Mouse (Mus musculus) T-helper 2 cell (primary cell): ENCODE measurements around the gene Plxna3.

Source experiments
- in situ Hi-C: fragments of 300-600 bp; cut with MboI, MseI; formaldehyde crosslinking; loops from one replicate; pipeline ENCODE4 v1.15.1; 2025; ENCODE audit warnings: high pct_unique_total_duplicates

The Plxna3 gene

DNA sequence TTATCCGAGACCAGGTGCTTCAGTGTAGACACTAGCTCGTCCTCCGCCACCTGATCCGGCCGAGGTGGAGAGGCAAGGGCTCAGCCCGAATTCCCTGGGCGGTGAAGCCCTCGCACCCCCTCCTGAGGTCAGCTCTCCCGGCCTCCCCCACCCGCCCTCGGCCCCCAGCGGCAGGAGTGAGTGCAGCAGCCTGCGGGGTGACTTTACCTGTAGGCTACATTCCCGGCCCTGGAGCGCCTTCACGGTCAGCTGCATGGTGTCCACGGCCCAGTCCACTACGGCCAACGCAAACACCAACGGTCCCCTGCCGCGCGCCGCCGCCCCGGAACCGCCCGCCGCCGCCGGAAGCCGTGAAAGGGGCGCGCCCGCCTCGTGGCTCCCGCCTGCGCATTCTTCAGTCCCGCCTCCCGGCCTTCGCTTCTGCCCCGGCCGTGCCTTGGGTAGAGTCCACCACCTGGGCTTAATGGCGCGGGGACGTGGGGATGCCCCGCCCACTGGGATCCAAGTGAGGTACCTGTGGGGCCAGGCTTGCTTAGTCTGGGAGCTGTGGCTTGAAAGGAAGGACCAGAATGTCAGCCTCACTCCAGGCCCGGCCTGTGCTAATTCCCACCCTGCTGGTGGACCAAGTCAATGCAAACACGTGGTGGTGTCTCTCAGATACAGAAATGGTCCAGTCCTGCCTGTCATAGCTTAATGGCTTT, 39.5 kb downstream of the Plxna3 start:
- in situ Hi-C loops, result no loop called here

DNA sequence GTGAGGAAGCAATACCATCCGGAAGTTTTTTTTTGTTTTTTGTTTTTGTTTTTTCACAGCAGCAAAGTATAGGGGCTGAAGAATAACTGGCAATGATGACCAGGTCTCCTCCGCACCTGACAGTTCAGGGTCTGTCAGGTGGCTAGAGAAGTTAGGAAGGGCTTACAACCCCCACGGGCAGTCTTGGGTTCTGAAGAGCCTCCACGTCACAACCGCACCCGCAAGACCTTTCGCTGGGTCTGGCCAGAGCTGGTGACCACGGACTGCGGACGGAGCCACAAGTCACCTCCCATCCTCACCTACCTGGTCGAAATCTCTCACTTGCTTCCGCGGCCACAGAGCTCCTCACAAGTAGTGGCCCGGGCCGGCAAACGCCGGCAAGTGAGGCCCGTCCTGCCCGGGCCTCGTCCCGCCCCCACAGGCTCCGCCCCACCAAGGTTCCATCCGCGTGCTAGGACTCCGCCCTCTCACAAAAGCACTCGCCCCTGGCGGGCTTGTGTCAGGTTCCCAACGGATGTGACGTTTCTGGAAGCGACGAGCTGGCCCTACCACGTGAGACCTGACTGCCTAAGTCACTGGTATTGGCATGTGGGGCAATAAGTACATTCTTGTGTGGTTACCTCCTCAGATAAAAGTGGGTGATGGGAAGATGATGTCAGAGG, 44.2 kb downstream of the Plxna3 start, which contains the start of the genes Ubl4a and Slc10a3:
Ubl4a (minus strand) TSS at position 331 of the 662 bp plus-strand sequence.
Slc10a3 (minus strand) TSS at position 462 of the 662 bp plus-strand sequence.
- in situ Hi-C loops, result no loop called here

GRCm38 (mm10) chrX:74384451-74384850, 55.6 kb downstream of the Plxna3 start:
- in situ Hi-C loops, result no loop called here

DNA sequence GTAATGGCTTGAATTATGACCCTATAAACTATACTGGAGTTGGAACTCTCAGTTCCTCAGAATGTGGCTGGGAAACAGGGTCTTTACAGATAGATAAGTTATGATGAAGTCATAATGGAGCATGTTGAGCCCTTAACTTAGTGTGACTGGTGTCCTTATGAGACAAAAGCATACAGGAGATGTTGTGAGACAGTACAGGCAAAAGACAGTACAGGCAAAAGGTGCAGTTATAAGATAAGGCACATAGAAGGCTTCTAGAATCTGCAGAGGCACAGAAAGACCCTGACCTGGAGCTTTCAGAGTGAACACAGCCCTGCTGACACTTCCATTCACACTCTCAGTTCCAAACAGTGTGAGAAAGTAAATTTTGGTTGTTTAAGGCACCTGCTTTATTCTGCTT, 59.3 kb downstream of the Plxna3 start:
- in situ Hi-C loops, result no loop called here

DNA sequence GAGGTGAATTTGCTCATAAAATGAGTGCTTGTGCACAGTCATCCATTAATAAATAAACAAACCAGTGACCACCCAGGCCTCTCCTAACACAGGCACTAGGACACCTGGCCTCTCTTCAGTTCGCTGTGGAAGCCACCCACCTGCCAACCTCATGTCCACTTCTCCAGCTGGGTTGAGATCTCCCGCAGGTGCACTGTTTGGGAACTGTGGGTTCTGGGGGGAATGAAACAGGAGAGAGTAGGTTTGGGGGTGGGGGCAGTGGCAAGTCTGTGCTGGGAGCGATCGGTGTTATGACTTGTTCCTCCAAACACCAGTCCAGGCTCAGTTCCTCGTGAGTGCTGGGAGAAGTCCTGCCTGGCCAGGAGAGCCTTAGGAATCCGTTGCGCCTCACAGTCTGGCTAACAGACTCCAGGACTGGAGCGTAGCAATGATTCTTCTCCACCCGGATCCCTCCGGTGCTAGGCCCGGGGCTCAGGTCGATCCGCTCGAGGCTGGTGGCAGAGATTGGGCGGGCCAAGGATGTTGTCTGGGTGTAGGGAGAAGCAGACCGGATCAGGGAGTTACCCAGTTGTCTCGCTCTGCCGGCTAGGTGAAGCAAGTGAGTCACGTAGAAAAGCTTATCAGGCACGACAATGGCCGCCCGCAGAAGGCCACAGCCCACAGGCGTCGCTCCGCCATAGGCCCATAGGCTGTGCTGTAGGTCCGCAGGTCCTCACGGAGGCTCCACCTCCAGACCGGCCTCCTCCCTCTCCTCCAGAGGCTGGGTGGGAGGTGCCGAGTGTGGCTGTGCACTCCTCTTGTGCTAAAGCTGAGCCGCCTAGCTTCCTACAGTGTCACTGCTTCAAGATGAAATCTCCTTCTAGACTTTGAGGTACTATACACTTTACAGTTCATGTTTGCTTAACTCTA, 63.9 kb downstream of the Plxna3 start, which contains the start of the genes Fam3a and Ikbkg:
Fam3a (minus strand) TSS at position 738 of the 909 bp plus-strand sequence.
Ikbkg (plus strand) TSS at position 756 of the 909 bp plus-strand sequence.
- in situ Hi-C loops, result no loop called here
